Mouse (Mus musculus) MEL (cell line): ENCODE measurements around the gene Fgfr2. TPM values are rescaled to one million over a fixed set of nuclear protein-coding genes. Genes with fewer than 3 reads are reported as not detected.

Experiments
- DNase-seq: peaks from one replicate; pipeline ENCODE4 v3.0.0; 2011; ENCODE audit warnings: low read depth, low spot score
- H3K27ac ChIP-seq: 2 replicates; pipeline ENCODE4 v1.5.1; 2012; ENCODE audit warnings: low read depth, mild to moderate bottlenecking, control low read depth, low read length, moderate library complexity; ENCODE audit not compliant: control insufficient read depth
- H3K27me3 ChIP-seq, 2 experiments: fragments of 150-350 bp in 1 of 2; sonication (generic) in 1 of 2; 2 replicates each; pipeline ENCODE4 v1.6.1; 2012; ENCODE audit warnings: low read length in 2 of 2, mild to moderate bottlenecking in 2 of 2, improper control_type of control experiment in 1 of 2, moderate library complexity in 1 of 2; ENCODE audit not compliant: insufficient read depth in 2 of 2, control insufficient read depth in 1 of 2
- H3K36me3 ChIP-seq, 2 experiments: 2 replicates each; pipeline ENCODE4 v1.6.1; 2012 to 2014; ENCODE audit warnings: low read length in 2 of 2, improper control_type of control experiment in 1 of 2, inconsistent platforms in 1 of 2, mild to moderate bottlenecking in 1 of 2; ENCODE audit not compliant: insufficient read depth in 2 of 2, control insufficient read depth in 1 of 2
- H3K4me1 ChIP-seq, 2 experiments: fragments of 150-350 bp in 1 of 2; sonication (generic) in 1 of 2; 2 replicates each; pipeline ENCODE4 v1.6.1; 2012; ENCODE audit warnings: low read length in 2 of 2, improper control_type of control experiment in 1 of 2, mild to moderate bottlenecking in 1 of 2; ENCODE audit not compliant: insufficient read depth in 2 of 2, control insufficient read depth in 1 of 2
- H3K4me3 ChIP-seq, 2 experiments: fragments of 150-350 bp in 1 of 2; sonication (generic) in 1 of 2; 2 replicates each; pipeline ENCODE4 v1.5.1; 2012; ENCODE audit warnings: low read depth in 2 of 2, low read length in 2 of 2, mild to moderate bottlenecking in 2 of 2, moderate library complexity in 2 of 2, control low read depth in 1 of 2, improper control_type of control experiment in 1 of 2; ENCODE audit not compliant: control insufficient read depth in 1 of 2, insufficient read depth in 1 of 2
- H3K79me2 ChIP-seq: 2 replicates; pipeline ENCODE4 v1.6.1; 2012; ENCODE audit warnings: mild to moderate bottlenecking, low read length, moderate library complexity; ENCODE audit not compliant: control insufficient read depth, poor library complexity, insufficient read depth
- H3K9ac ChIP-seq: 2 replicates; pipeline ENCODE4 v1.6.1; 2012; ENCODE audit warnings: low read depth, mild to moderate bottlenecking, control low read depth, low read length, moderate library complexity; ENCODE audit not compliant: control insufficient read depth, poor library complexity, severe bottlenecking
- H3K9me3 ChIP-seq: fragments of 150-350 bp; sonication (generic); replicated peaks from 2 replicates; pipeline ENCODE4 v1.6.1; 2012; ENCODE audit warnings: mild to moderate bottlenecking, low read length, improper control_type of control experiment, moderate library complexity; ENCODE audit not compliant: insufficient read depth
- BHLHE40 ChIP-seq: IDR thresholded peaks from 2 replicates; pipeline ENCODE4 v1.6.1; 2012; ENCODE audit warnings: low read depth, mild to moderate bottlenecking, inconsistent platforms, low read length, improper control_type of control experiment, borderline replicate concordance
- CHD1 ChIP-seq: IDR thresholded peaks from 2 replicates; pipeline ENCODE4 v1.6.1; 2012; ENCODE audit warnings: low read depth, mild to moderate bottlenecking, inconsistent platforms, low read length, improper control_type of control experiment
- CHD2 ChIP-seq: IDR thresholded peaks from 2 replicates; pipeline ENCODE4 v1.6.1; 2011; ENCODE audit warnings: low read length, improper control_type of control experiment
- CTCF ChIP-seq, 3 experiments: IDR thresholded peaks in 2 of 3; conservative IDR thresholded peaks in 1 of 3; 2 replicates each; pipeline ENCODE4 v1.5.1; 2011 to 2012; ENCODE audit warnings: low read length in 3 of 3, low read depth in 2 of 3, mild to moderate bottlenecking in 2 of 3, improper control_type of control experiment in 1 of 3, inconsistent platforms in 1 of 3, mixed read lengths in 1 of 3, moderate library complexity in 1 of 3; ENCODE audit not compliant: control insufficient read depth in 1 of 3, insufficient read depth in 1 of 3, poor library complexity in 1 of 3, severe bottlenecking in 1 of 3
- E2F4 ChIP-seq: IDR thresholded peaks from 2 replicates; pipeline ENCODE4 v1.6.1; 2011; ENCODE audit warnings: low read depth, low read length, improper control_type of control experiment, borderline replicate concordance
- ELF1 ChIP-seq: IDR thresholded peaks from 2 replicates; pipeline ENCODE4 v1.6.1; 2014; ENCODE audit warnings: low read depth, mild to moderate bottlenecking, inconsistent platforms, low read length, improper control_type of control experiment, moderate library complexity
- EP300 ChIP-seq, 2 experiments: IDR thresholded peaks; 2 replicates each; pipeline ENCODE4 v1.6.1; 2011; ENCODE audit warnings: improper control_type of control experiment in 2 of 2, low read length in 2 of 2, low read depth in 1 of 2, mild to moderate bottlenecking in 1 of 2
- ETS1 ChIP-seq: IDR thresholded peaks from 2 replicates; pipeline ENCODE4 v1.6.1; 2012; ENCODE audit warnings: low read depth, mild to moderate bottlenecking, inconsistent platforms, low read length, improper control_type of control experiment, moderate library complexity
- GABPA ChIP-seq: IDR thresholded peaks from 2 replicates; pipeline ENCODE4 v1.6.1; 2012; ENCODE audit warnings: low read depth, mild to moderate bottlenecking, inconsistent platforms, low read length, improper control_type of control experiment, moderate library complexity
- GATA1 ChIP-seq: IDR thresholded peaks from 2 replicates; pipeline ENCODE4 v1.6.1; 2011; ENCODE audit warnings: low read depth, low read length, improper control_type of control experiment
- HCFC1 ChIP-seq: IDR thresholded peaks from 2 replicates; pipeline ENCODE4 v1.6.1; 2012; ENCODE audit warnings: low read depth, mild to moderate bottlenecking, inconsistent platforms, low read length, improper control_type of control experiment, moderate library complexity
- KAT2A ChIP-seq: conservative IDR thresholded peaks from 2 replicates; pipeline ENCODE4 v1.6.1; 2012; ENCODE audit warnings: low read depth, low read length, improper control_type of control experiment, inconsistent platforms
- MAFK ChIP-seq: IDR thresholded peaks from 2 replicates; pipeline ENCODE4 v1.6.1; 2011; ENCODE audit warnings: low read depth, mild to moderate bottlenecking, low read length, improper control_type of control experiment, borderline replicate concordance
- MAX ChIP-seq: IDR thresholded peaks from 2 replicates; pipeline ENCODE4 v1.6.1; 2011; ENCODE audit warnings: low read length, improper control_type of control experiment
- MAZ ChIP-seq: IDR thresholded peaks from 2 replicates; pipeline ENCODE4 v1.6.1; 2012; ENCODE audit warnings: low read depth, mild to moderate bottlenecking, inconsistent platforms, low read length, improper control_type of control experiment
- MEF2A ChIP-seq: IDR thresholded peaks from 2 replicates; pipeline ENCODE4 v1.6.1; 2014; ENCODE audit warnings: low read depth, mild to moderate bottlenecking, inconsistent platforms, low read length, improper control_type of control experiment; ENCODE audit not compliant: poor library complexity, insufficient replicate concordance, severe bottlenecking; ENCODE audit errors: extremely low read depth
- MXI1 ChIP-seq: IDR thresholded peaks from 2 replicates; pipeline ENCODE4 v1.6.1; 2011; ENCODE audit warnings: mild to moderate bottlenecking, low read depth, low read length, improper control_type of control experiment
- MYB ChIP-seq: IDR thresholded peaks from 2 replicates; pipeline ENCODE4 v1.6.1; 2011; ENCODE audit warnings: mild to moderate bottlenecking, low read depth, low read length, improper control_type of control experiment
- NELFE ChIP-seq: IDR thresholded peaks from 2 replicates; pipeline ENCODE4 v1.6.1; 2011; ENCODE audit warnings: low read depth, low read length, improper control_type of control experiment
- NRF1 ChIP-seq: IDR thresholded peaks from 2 replicates; pipeline ENCODE4 v1.6.1; 2014; ENCODE audit warnings: low read depth, mild to moderate bottlenecking, inconsistent platforms, low read length, improper control_type of control experiment, moderate library complexity; ENCODE audit not compliant: poor library complexity, insufficient read depth, severe bottlenecking
- POLR2A ChIP-seq, 2 experiments: IDR thresholded peaks; 2 replicates each; pipeline ENCODE4 v1.6.1; 2011 to 2012; ENCODE audit warnings: low read length in 2 of 2, mild to moderate bottlenecking in 2 of 2, control low read depth in 1 of 2, improper control_type of control experiment in 1 of 2, low read depth in 1 of 2, moderate library complexity in 1 of 2; ENCODE audit not compliant: control insufficient read depth in 1 of 2, insufficient read depth in 1 of 2, poor library complexity in 1 of 2
- POLR2AphosphoS2 ChIP-seq: IDR thresholded peaks from 2 replicates; pipeline ENCODE4 v1.6.1; 2011; ENCODE audit warnings: low read length, improper control_type of control experiment
- POLR2AphosphoS5 ChIP-seq: IDR thresholded peaks from 2 replicates; pipeline ENCODE4 v1.6.1; 2012; ENCODE audit warnings: low read depth, borderline replicate concordance, mild to moderate bottlenecking, inconsistent platforms, low read length, moderate library complexity, mixed read lengths
- RAD21 ChIP-seq: IDR thresholded peaks from 2 replicates; pipeline ENCODE4 v1.6.1; 2011; ENCODE audit warnings: mild to moderate bottlenecking, low read depth, low read length, improper control_type of control experiment
- RCOR1 ChIP-seq: IDR thresholded peaks from 2 replicates; pipeline ENCODE4 v1.6.1; 2012; ENCODE audit warnings: low read depth, mild to moderate bottlenecking, inconsistent platforms, low read length, improper control_type of control experiment
- SIN3A ChIP-seq: IDR thresholded peaks from 2 replicates; pipeline ENCODE4 v1.6.1; 2012; ENCODE audit warnings: low read length, improper control_type of control experiment, inconsistent platforms
- SMC3 ChIP-seq: IDR thresholded peaks from 2 replicates; pipeline ENCODE4 v1.6.1; 2011; ENCODE audit warnings: low read depth, low read length, improper control_type of control experiment
- TBP ChIP-seq: IDR thresholded peaks from 2 replicates; pipeline ENCODE4 v1.8.0; 2011; ENCODE audit warnings: low read depth, low read length, improper control_type of control experiment
- TCF12 ChIP-seq: IDR thresholded peaks from 2 replicates; pipeline ENCODE4 v1.6.1; 2014; ENCODE audit warnings: low read depth, mild to moderate bottlenecking, inconsistent platforms, low read length, improper control_type of control experiment, moderate library complexity
- UBTF ChIP-seq: IDR thresholded peaks from 2 replicates; pipeline ENCODE4 v1.6.1; 2012; ENCODE audit warnings: low read depth, mild to moderate bottlenecking, inconsistent platforms, low read length, improper control_type of control experiment, moderate library complexity, borderline replicate concordance; ENCODE audit not compliant: insufficient read depth
- USF1 ChIP-seq: IDR thresholded peaks from 2 replicates; pipeline ENCODE4 v1.6.1; 2014; ENCODE audit warnings: low read depth, mild to moderate bottlenecking, inconsistent platforms, low read length, improper control_type of control experiment, moderate library complexity
- USF2 ChIP-seq, 2 experiments: IDR thresholded peaks; 2 replicates each; pipeline ENCODE4 v1.6.1; 2011 to 2012; ENCODE audit warnings: improper control_type of control experiment in 2 of 2, low read length in 2 of 2, borderline replicate concordance in 1 of 2, inconsistent platforms in 1 of 2, low read depth in 1 of 2, mild to moderate bottlenecking in 1 of 2; ENCODE audit not compliant: insufficient read depth in 1 of 2
- ZKSCAN1 ChIP-seq: IDR thresholded peaks from 2 replicates; pipeline ENCODE4 v1.6.1; 2012; ENCODE audit warnings: low read depth, mild to moderate bottlenecking, inconsistent platforms, low read length, improper control_type of control experiment, moderate library complexity
- ZMIZ1 ChIP-seq: IDR thresholded peaks from 2 replicates; pipeline ENCODE4 v1.6.1; 2012; ENCODE audit warnings: low read depth, mild to moderate bottlenecking, inconsistent platforms, low read length, improper control_type of control experiment, moderate library complexity
- ZNF384 ChIP-seq: IDR thresholded peaks from 2 replicates; pipeline ENCODE4 v1.6.1; 2012; ENCODE audit warnings: low read depth, mild to moderate bottlenecking, inconsistent platforms, low read length, improper control_type of control experiment
- polyA plus RNA-seq, 2 experiments: library from polyadenylated mRNA; stranded (reverse) in 1 of 2; unstranded in 1 of 2; fragments of >175 nt in 1 of 2; fragments of >200 nt in 1 of 2; gene quantifications; 2 replicates each; pipeline versions ENCODE4 v1.2.1 to v1.2.4; 2012; ENCODE audit warnings: low replicate concordance in 2 of 2, low read depth in 1 of 2; ENCODE audit not compliant: insufficient read length in 2 of 2, insufficient read depth in 1 of 2, missing spikeins in 1 of 2
- total RNA-seq: library from RNA; depleted of rRNA; stranded (reverse); fragments of 300-350 nt; gene quantifications from 2 replicates; pipeline ENCODE4 v1.2.3, GENCODE M21; 2012

Fgfr2 gene
- total and polyA plus RNA-seq, 3 experiments = not detected

- Histone ChIP-seq H3K4me3 (no peak overlapping the region), H3K36me3 (peaks cover 0 to 51% of the 10 kb centered on the region in 2 experiments; a peak in 2 of 4 replicates), H3K9ac (peak overlapping the region; percentile 2; the same call in 1 of the 2 replicates), H3K4me1 (peaks cover 25 to 62% of the 10 kb centered on the region in 2 experiments), H3K27ac (peak overlapping the region; percentile 75), H3K79me2 (no peaks in the 10 kb centered on the region), H3K9me3 (no peaks in the 10 kb centered on the region), H3K27me3 (no peaks in the 10 kb centered on the region)
- peak; percentile 93 for DNase-seq
- TF ChIP-seq ZMIZ1 (no peak), NRF1 (no peak), POLR2AphosphoS5 (no peak), ETS1 (peak; percentile 87), CHD2 (no peak; the same call in 1 of the 2 replicates), UBTF (no peak), TBP (no peak), TCF12 (peak; percentile 55), E2F4 (no peak), GABPA (peak; percentile 83), GATA1 (peak; percentile 92), KAT2A (no peak; the same call in 1 of the 2 replicates), ZNF384 (no peak), RCOR1 (peak; percentile 83), USF1 (0 out of 2 replicates have a peak, but pooled peaks have one; percentile 26), MXI1 (peak; percentile 79), MYB (no peak), RAD21 (no peak), MEF2A (no peak), EP300 (IDR thresholded peaks at IDR 0.05; ENCODE audit: low read depth in 1 of 2, low read length in 2 of 2) (peak; percentile 72 to 74), HCFC1 (no peak), BHLHE40 (peak; percentile 63; the same call in 1 of the 2 replicates), ELF1 (0 out of 2 replicates have a peak, but pooled peaks have one; percentile 39), ZKSCAN1 (no peak), CTCF (IDR thresholded peaks at IDR 0.05 in 2 of 3, conservative IDR thresholded peaks at IDR 0.05 in 1 of 3; ENCODE audit: control insufficient read depth in 1 of 3, insufficient read depth in 1 of 3, low read depth in 2 of 3, low read length in 3 of 3, poor library complexity in 1 of 3, severe bottlenecking in 1 of 3) (no peak), POLR2AphosphoS2 (no peak), MAX (peak; percentile 38; the same call in 1 of the 2 replicates), SMC3 (no peak), NELFE (no peak), POLR2A (IDR thresholded peaks at IDR 0.05; ENCODE audit: control insufficient read depth in 1 of 2, insufficient read depth in 1 of 2, low read depth in 1 of 2, low read length in 2 of 2, poor library complexity in 1 of 2) (no peak), MAZ (peak; percentile 44; the same call in 1 of the 2 replicates), CHD1 (no peak; the same call in 1 of the 2 replicates), SIN3A (peak; percentile 79; the same call in 1 of the 2 replicates), USF2 (IDR thresholded peaks at IDR 0.05; ENCODE audit: borderline replicate concordance in 1 of 2, insufficient read depth in 1 of 2, low read depth in 1 of 2, low read length in 2 of 2) (no peak), MAFK (peak; percentile 99)
Observed at GRCm38 (mm10) chr7:132325549-132326331, 797.4 kb downstream of the Fgfr2 start.
